In genomic region chr5:114587908-114588307, GRCm38 (mm10) we compare ENCODE assay signal across 8 mouse cellular contexts. TPM values are rescaled to one million over a fixed set of nuclear protein-coding genes. Genes with fewer than 3 reads are reported as not detected.
DNase-seq lines count a peak whose midpoint lies in the region.

No protein-coding gene starts in this region.

- intact Hi-C loops in heart, postnatal 14 days (cut with DNase I), result no loop called here

- DNase-seq in heart, postnatal 14 days, result peak; percentile 58 to 78
- no peak for DNase-seq in heart, adult 11 months
- peak; percentile 78 for DNase-seq in R1 (ENCODE audit: low read depth, low spot score)
- peak; percentile 79 for DNase-seq in hindlimb bud, embryonic 11.5 days (ENCODE audit: extremely low spot score, low read depth, low spot score)
- peak; percentile 65 for DNase-seq in lung, postnatal 25 days (ENCODE audit: low spot score)
- DNase-seq in testis, postnatal 10 days (ENCODE audit: low spot score), result peak; percentile 88
- no peak for DNase-seq in left cerebral cortex, adult 11 months (ENCODE audit: low spot score)
- no peak for DNase-seq in cerebellum, postnatal 25 days

RNA-seq across cellular contexts. Expression of gene Fam222a, which starts 20.1 kb away (rescaled TPM):
- total RNA-seq in heart, postnatal 14 days (2021), result 1 to 10 TPM; 3.2 to 5.4 TPM

Comparison
In these comparisons a context has a peak if more than half of its experiments do, and no peak if none do; other contexts are left out.
1. DNase-seq: peak in heart, postnatal 14 days (2 of 2), R1 (single experiment), hindlimb bud, embryonic 11.5 days (single experiment), lung, postnatal 25 days (single experiment) and testis, postnatal 10 days (single experiment); none in heart, adult 11 months (single experiment), left cerebral cortex, adult 11 months (single experiment) and cerebellum, postnatal 25 days (0 of 2).